Mouse (Mus musculus): ENCODE results near the gene Inpp4a.

The Inpp4a gene

GRCm38 (mm10) chr1:37299540-37300491 is at the start of gene Inpp4a:
Gene Inpp4a, plus strand, starts transcription at chr1:37299865.
- DNase-seq (ENCODE audit: low spot score) = peak; percentile 92

GRCm38 (mm10) chr1:37250643-37251310 is 48.9 kb upstream of the Inpp4a start:
- DNase-seq (ENCODE audit: low spot score) = peak; percentile 61

GRCm38 (mm10) chr1:37258443-37258842 is 41.2 kb upstream of the Inpp4a start:
- no peak for DNase-seq (ENCODE audit: low spot score)

GRCm38 (mm10) chr1:37272464-37272863 is 27.2 kb upstream of the Inpp4a start:
- peak; percentile 11 for DNase-seq (ENCODE audit: low spot score)

- DNase-seq (ENCODE audit: low spot score) = no peak
Observed at GRCm38 (mm10) chr1:37286556-37286955, 13.1 kb upstream of the Inpp4a start.

- DNase-seq (ENCODE audit: low spot score) = no peak
Observed at GRCm38 (mm10) chr1:37287748-37288147, 11.9 kb upstream of the Inpp4a start.

- peak; percentile 8 for DNase-seq (ENCODE audit: low spot score)
Observed at GRCm38 (mm10) chr1:37288181-37288935, 11.3 kb upstream of the Inpp4a start.

GRCm38 (mm10) chr1:37288941-37289340 is 10.7 kb upstream of the Inpp4a start:
- no peak for DNase-seq (ENCODE audit: low spot score)

GRCm38 (mm10) chr1:37296414-37296813 is 3.3 kb upstream of the Inpp4a start:
- no peak for DNase-seq (ENCODE audit: low spot score)

- DNase-seq (ENCODE audit: low spot score) = no peak
Observed at GRCm38 (mm10) chr1:37298904-37299303, 761 bp upstream of the Inpp4a start.

- DNase-seq (ENCODE audit: low spot score) = no peak
Observed at GRCm38 (mm10) chr1:37300650-37301049, 985 bp downstream of the Inpp4a start.

- no peak for DNase-seq (ENCODE audit: low spot score)
Observed at GRCm38 (mm10) chr1:37302801-37303200, 3.1 kb downstream of the Inpp4a start.

- DNase-seq (ENCODE audit: low spot score) = no peak
Observed at GRCm38 (mm10) chr1:37305691-37306287, 6.1 kb downstream of the Inpp4a start.

- no peak for DNase-seq (ENCODE audit: low spot score)
Observed at GRCm38 (mm10) chr1:37307586-37307985, 7.9 kb downstream of the Inpp4a start.

GRCm38 (mm10) chr1:37308021-37308742 is 8.5 kb downstream of the Inpp4a start:
- no peak for DNase-seq (ENCODE audit: low spot score)

- no peak for DNase-seq (ENCODE audit: low spot score)
Observed at GRCm38 (mm10) chr1:37308743-37309100, 9.1 kb downstream of the Inpp4a start.

- DNase-seq (ENCODE audit: low spot score) = no peak
Observed at GRCm38 (mm10) chr1:37309939-37310515, 10.4 kb downstream of the Inpp4a start.

- DNase-seq (ENCODE audit: low spot score) = no peak
Observed at GRCm38 (mm10) chr1:37314338-37314737, 14.7 kb downstream of the Inpp4a start.

GRCm38 (mm10) chr1:37317644-37318285 is 18.1 kb downstream of the Inpp4a start:
- DNase-seq (ENCODE audit: low spot score) = no peak

GRCm38 (mm10) chr1:37318558-37318957 is 18.9 kb downstream of the Inpp4a start:
- no peak for DNase-seq (ENCODE audit: low spot score)

Measured in testis, postnatal 14 days (tissue).